9 mouse cellular contexts compared by ENCODE assay signal in genomic region chr10:86341589-86341988, GRCm38 (mm10). TPM values are rescaled to one million over a fixed set of nuclear protein-coding genes. Genes with fewer than 3 reads are reported as not detected.
DNase-seq lines count a peak whose midpoint lies in the region; ATAC-seq and TF ChIP-seq lines count a peak whose summit lies in the region.
"Had no signal": no experiment of that assay in that cellular context is flagged by ENCODE, and none has a peak within 500 bp of the region (broad histone marks: within the 10 kb centered on the region; RNA-seq: fewer than 3 reads in every experiment).

No protein-coding gene starts in this region.

- no peak for ATAC-seq in forebrain, embryonic 16.5 days
- no peak for ATAC-seq in lung, embryonic 14.5 days (ENCODE audit: insufficient read depth)

- H3K27me3 ChIP-seq in forebrain, embryonic 10.5 days (ENCODE audit: poor library complexity, severe bottlenecking), result no peaks in the 10 kb centered on the region
- H3K27me3 ChIP-seq in forebrain, embryonic 16.5 days (replicated peaks; ENCODE audit: control insufficient read depth, insufficient read depth, low read length), result no peaks in the 10 kb centered on the region
- H3K27me3 ChIP-seq in lung, embryonic 14.5 days (ENCODE audit: insufficient read depth, low read length), result no peaks in the 10 kb centered on the region
- no peaks in the 10 kb centered on the region for H3K27me3 ChIP-seq in cerebellum, adult 2 months (ENCODE audit: control insufficient read depth, insufficient read depth, low read length)
- H3K27me3 ChIP-seq: hindbrain, embryonic 15.5 days had no signal

- no peak overlapping the region for H3K4me3 ChIP-seq in forebrain, embryonic 10.5 days
- H3K4me3 ChIP-seq in forebrain, embryonic 16.5 days (replicated peaks; ENCODE audit: low read length), result no peak overlapping the region
- no peak overlapping the region for H3K4me3 ChIP-seq in lung, embryonic 14.5 days (ENCODE audit: low read depth, low read length)
- H3K4me3 ChIP-seq in cerebellum, adult 2 months (replicated peaks; ENCODE audit: insufficient read depth, low read depth, low read length), result no peak overlapping the region
- H3K4me3 ChIP-seq: hindbrain, embryonic 15.5 days had no signal

- H3K4me1 ChIP-seq in forebrain, embryonic 10.5 days, result peaks cover 49% of the 10 kb centered on the region
- H3K4me1 ChIP-seq in forebrain, embryonic 16.5 days (replicated peaks; ENCODE audit: control insufficient read depth, insufficient read depth, low read length), result peaks cover 7% of the 10 kb centered on the region; the same call in 1 of the 2 replicates
- H3K4me1 ChIP-seq in lung, embryonic 14.5 days (ENCODE audit: insufficient read depth), result peaks cover 30% of the 10 kb centered on the region; the same call in 1 of the 2 replicates
- H3K4me1 ChIP-seq in cerebellum, adult 2 months (ENCODE audit: control insufficient read depth, insufficient read depth, low read length), result peaks cover 28% of the 10 kb centered on the region

- DNase-seq in forebrain, embryonic 10.5 days (ENCODE audit: extremely low spot score, low spot score), result no peak
- DNase-seq in embryo, embryonic 10 days (ENCODE audit: low spot score), result peak; percentile 67
- peak; percentile 87 for DNase-seq in heart, postnatal 25 days (ENCODE audit: low spot score)
- peak; percentile 44 for DNase-seq in lung, embryonic 14.5 days
- no peak for DNase-seq in cerebellum, adult 2 months
- no peak for DNase-seq in ovary, adult 18-20 months (ENCODE audit: low spot score)
- no peak for DNase-seq in frontal cortex, adult 2 months (ENCODE audit: extremely low spot score in 1 of 2, low spot score in 1 of 2)

- TF ChIP-seq CTCF in lung, embryonic 14.5 days (IDR thresholded peaks at IDR 0.05; ENCODE audit: low read depth), result no peak
- no peak for TF ChIP-seq CTCF in cerebellum, adult 2 months (IDR thresholded peaks at IDR 0.05; ENCODE audit: borderline replicate concordance, insufficient read depth, low read depth, low read length)

- H3K9ac ChIP-seq in forebrain, embryonic 16.5 days (replicated peaks; ENCODE audit: low read depth, low read length), result no peak overlapping the region
- no peak overlapping the region for H3K9ac ChIP-seq in lung, embryonic 14.5 days
- H3K9ac ChIP-seq: hindbrain, embryonic 15.5 days had no signal

- intact Hi-C loops in heart, postnatal 25 days (cut with DNase I), result loop anchor here (2.0 kb wide), 1 partner anchor 39 kb away; no protein-coding TSS in a partner anchor

- peaks cover 15% of the 10 kb centered on the region for H3K36me3 ChIP-seq in forebrain, embryonic 10.5 days (replicated peaks)
- H3K36me3 ChIP-seq in forebrain, embryonic 16.5 days (ENCODE audit: control insufficient read depth, insufficient read depth), result no peaks in the 10 kb centered on the region
- peaks cover 26% of the 10 kb centered on the region; the same call in 1 of the 2 replicates for H3K36me3 ChIP-seq in lung, embryonic 14.5 days (ENCODE audit: insufficient read depth)
- H3K36me3 ChIP-seq: hindbrain, embryonic 15.5 days had no signal

- 25% methylated on average over 8 of the region's 8 CpGs for whole genome bisulfite sequencing in forebrain, embryonic 10.5 days
- WGBS in forebrain, embryonic 16.5 days, result 36% methylated on average over 8 of the region's 8 CpGs
- WGBS in lung, embryonic 14.5 days, result 31% methylated on average over 8 of the region's 8 CpGs
- 85% methylated on average over 8 of the region's 8 CpGs for WGBS in cerebellum, adult 2 months

- H3K27ac ChIP-seq in forebrain, embryonic 10.5 days, result peak overlapping the region; percentile 54; the same call in 1 of the 2 replicates
- no peak overlapping the region for H3K27ac ChIP-seq in forebrain, embryonic 16.5 days (ENCODE audit: low read length)
- H3K27ac ChIP-seq in lung, embryonic 14.5 days (ENCODE audit: low read depth), result no peak overlapping the region
- no peak overlapping the region; the same call in 1 of the 2 replicates for H3K27ac ChIP-seq in cerebellum, adult 2 months (ENCODE audit: insufficient read depth, low read length)
- H3K27ac ChIP-seq: hindbrain, embryonic 15.5 days had no signal

- H3K9me3 ChIP-seq in forebrain, embryonic 10.5 days, result no peaks in the 10 kb centered on the region
- no peaks in the 10 kb centered on the region for H3K9me3 ChIP-seq in forebrain, embryonic 16.5 days (ENCODE audit: control insufficient read depth, low read length)
- H3K9me3 ChIP-seq in lung, embryonic 14.5 days (ENCODE audit: low read depth, low read length), result no peaks in the 10 kb centered on the region
- H3K9me3 ChIP-seq: hindbrain, embryonic 15.5 days had no signal

- no peak for TF ChIP-seq POLR2A in cerebellum, adult 2 months (IDR thresholded peaks at IDR 0.05; ENCODE audit: borderline replicate concordance, insufficient read depth, low read length)

- no peak overlapping the region for H3K4me2 ChIP-seq in forebrain, embryonic 16.5 days (ENCODE audit: low read length)
- H3K4me2 ChIP-seq in lung, embryonic 14.5 days, result no peak overlapping the region
- H3K4me2 ChIP-seq: hindbrain, embryonic 15.5 days had no signal

RNA-seq across cellular contexts. Expression of gene Timp3, which starts 41.4 kb away (rescaled TPM):
- polyA plus RNA-seq in forebrain, embryonic 10.5 days (2016; fragmentation: Nextera tagmentation; extraction: Ambion mirVana), result 22.1 and 22.4 TPM in 2 replicates
- polyA plus RNA-seq in forebrain, embryonic 16.5 days (2015; fragmentation: Nextera tagmentation; extraction: Ambion mirVana), result 21.4 and 23.5 TPM in 2 replicates
- total RNA-seq in heart, postnatal 25 days (2021), result 100 to 1,000 TPM; 135 to 205 TPM
- polyA plus RNA-seq in lung, embryonic 14.5 days (2014; fragmentation: Nextera tagmentation; extraction: Ambion mirVana), result 42.6 and 44.1 TPM in 2 replicates
- 47.7 and 48.9 TPM in 2 replicates for polyA plus RNA-seq in cerebellum, adult 2 months (2012; rRNA removed)
- 59.6 and 65.5 TPM in 2 replicates for polyA plus RNA-seq in frontal cortex, adult 2 months (2012; rRNA removed)

Comparison
In these comparisons a context has a peak if more than half of its experiments do, and no peak if none do; other contexts are left out.
1. DNase-seq: peak in embryo, embryonic 10 days (single experiment), heart, postnatal 25 days (single experiment) and lung, embryonic 14.5 days (single experiment); none in forebrain, embryonic 10.5 days (single experiment), cerebellum, adult 2 months (0 of 2), ovary, adult 18-20 months (single experiment) and frontal cortex, adult 2 months (0 of 2).